Mouse (Mus musculus) WW6 (cell line): Measurements from ENCODE around the gene Arhgef10l.
A peak's percentile ranks its signal among the peaks of the same experiment; 100 is the strongest.

Source experiments
- DNase-seq: peaks from one replicate; pipeline ENCODE4 v3.0.0-alpha.2; 2013; ENCODE audit warnings: low read depth, low spot score

The Arhgef10l gene

DNA sequence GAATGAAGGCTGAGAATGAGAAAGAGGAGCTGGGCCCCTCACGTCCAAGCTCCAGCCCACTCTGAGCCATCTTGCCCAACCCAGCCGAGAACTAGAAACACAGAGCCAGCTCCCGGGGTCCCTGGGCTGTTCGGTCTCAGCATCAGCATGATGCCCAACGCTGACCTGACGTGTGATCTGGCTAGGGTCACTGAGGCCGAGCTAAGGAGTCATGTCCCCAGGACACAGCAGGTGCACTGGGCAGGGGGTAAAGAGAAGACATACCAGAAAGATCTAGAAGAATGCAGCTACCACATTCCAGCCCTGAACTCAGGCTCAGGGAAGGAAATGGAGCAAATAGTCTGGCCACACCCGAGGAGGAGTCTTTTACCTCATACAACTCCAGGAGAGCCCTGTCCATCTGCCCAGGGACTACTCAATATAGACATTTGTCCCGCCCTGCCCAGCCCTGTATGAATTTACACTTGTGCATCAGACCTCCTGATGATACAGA is 57.5 kb downstream of the Arhgef10l start:
- no peak for DNase-seq

DNA sequence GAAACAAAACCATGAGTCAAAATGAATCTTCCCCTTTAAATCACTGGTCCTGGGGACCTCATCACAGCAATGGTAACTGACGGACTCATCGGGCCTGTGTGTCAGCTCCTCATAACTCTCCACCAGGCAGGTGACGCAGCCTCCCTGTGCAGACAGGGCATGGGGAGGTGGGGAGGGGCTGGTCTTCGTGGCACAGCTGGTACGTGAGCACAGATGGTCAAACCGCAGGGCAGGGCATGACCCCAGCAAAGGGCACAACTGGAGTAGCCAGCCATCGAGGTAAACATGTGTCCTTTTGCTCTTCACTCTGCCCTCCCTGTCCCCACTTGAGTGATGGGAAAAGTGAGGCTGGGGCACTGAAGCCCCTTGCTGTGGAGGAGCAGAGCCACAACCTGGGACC is 59.0 kb downstream of the Arhgef10l start:
- DNase-seq: no peak

DNA sequence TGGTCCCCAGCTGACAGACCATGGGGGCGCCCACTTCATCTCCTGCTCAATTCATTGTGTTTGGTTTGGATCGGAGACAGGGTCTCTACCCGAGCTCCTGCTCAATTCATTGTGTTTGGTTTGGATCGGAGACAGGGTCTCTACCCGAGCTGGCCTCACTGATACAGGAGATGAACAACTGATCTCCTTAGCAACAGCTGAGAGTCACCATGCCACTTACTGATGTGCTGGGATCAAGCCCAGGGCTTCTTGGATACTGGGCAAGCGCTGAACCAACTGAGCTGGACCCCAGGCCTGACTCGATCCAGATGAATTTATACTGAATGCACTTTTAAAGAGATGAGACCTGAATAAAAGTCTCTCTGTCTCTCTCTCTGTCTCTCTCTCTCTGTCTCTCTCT is 59.6 kb downstream of the Arhgef10l start:
- DNase-seq: no peak

DNA sequence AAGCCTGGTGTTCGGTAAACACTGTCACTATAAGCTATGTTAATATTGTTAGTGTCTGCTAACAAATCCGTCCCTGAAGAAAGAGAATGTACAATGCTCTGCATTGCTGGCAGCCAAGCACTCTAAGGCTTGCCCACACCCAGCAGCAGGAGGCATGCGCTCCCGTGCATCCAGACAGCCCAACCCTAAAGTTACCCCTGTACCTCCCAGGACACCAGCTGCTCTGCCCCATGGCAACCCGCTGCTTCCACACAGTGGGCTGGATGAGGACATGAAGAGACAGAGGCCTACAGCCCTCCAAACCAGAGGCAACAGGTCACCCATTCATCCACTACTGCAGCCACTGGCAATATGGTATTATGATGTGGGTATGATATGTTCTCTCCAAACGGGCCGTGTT is 60.0 kb downstream of the Arhgef10l start:
- DNase-seq: no peak

DNA sequence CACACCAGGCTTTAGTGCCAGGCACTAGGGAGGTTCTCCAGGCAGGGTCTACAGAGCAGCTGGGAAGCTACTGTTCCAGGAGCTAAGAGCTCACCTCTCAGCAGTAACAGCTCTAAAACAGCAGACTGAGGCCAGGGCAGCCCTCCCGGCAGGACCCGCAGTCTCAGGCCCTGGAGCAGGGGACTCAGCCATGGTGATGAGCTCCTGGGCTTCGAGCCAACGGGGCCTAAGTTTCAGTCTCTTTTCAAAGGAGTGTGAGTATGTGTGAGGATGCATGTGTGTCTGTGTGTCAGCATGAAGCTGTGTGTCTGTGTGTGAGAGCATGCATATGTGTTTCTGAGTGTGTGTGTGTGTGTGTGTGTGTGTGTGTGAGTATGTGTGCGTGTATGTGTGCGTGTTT is 60.6 kb downstream of the Arhgef10l start:
- no peak for DNase-seq

DNA sequence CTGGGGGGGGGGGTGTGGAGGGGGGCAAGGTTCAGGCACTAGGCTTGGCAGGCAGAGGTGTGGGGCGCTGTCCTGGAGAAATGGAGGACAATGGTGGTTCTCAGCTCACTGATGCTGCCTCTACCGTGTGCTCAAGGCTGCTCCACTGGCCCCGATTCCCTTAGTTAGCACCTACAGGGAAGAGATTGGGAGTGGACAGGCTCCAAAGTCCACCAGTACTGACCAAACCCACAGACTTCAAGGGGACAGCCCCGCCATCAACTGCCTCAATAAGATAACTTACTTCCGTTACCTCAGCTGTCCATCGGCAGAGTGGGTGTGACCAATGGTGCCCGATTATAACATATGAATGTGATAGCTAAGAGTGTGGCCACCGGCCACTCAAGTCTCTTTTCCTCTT is 61.3 kb downstream of the Arhgef10l start:
- no peak for DNase-seq

DNA sequence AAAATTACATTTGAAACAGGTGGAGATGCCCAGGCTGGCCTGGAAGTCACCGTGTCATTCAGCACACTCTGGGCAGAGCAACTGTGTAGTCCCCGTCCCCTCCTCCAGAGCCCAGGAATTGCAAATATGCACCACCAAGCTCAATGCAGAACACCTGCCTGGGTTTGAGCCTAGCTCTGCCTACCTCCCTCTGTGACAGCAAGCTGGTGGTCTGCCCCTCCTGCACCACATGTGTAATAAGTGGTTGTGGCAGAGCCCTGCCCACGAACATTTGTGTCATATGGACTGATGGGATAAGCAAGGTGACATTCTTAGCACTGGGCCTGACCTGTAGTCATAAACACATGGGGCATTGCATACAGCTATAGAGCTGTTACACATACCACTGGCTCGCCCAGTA is 63.8 kb downstream of the Arhgef10l start:
- no peak for DNase-seq

DNA sequence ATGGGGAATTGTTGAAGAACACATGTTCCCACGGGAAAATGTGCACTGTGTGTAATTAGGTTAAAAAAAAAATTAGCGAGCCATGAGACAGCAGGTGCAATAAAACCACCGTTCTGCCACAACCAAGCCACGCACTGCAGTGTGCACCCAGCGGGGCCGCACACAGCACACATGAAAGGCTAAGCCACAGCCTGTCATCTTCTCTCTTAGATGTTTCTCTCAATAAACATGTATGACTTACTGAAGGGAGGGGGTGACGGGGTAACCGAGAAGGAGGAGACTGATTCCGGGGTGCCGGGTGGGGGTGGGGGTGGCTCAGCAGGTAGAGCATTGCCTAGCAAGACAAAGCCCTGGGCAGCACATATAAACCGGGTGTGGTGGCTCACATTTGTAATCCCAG is 64.7 kb downstream of the Arhgef10l start:
- no peak for DNase-seq

DNA sequence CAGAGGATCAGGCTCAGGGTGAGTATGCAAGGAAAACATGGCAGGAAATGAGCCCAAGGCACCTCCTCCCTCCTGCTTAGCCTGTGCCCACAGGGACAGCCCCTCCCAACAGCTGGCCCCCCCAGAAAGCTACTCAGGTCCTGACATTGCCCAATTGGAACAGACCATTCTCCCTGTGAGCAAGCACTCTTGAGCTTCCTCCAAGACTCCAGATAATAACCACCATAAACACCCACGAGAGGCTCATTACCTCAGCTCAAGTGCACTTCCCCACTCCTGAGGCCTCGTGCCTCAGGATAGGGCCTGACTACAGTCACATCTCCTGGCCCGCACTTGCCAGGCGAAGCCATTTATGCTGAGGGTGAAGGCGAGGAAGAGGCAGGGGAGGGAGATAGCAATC is 67.0 kb downstream of the Arhgef10l start:
- no peak for DNase-seq

DNA sequence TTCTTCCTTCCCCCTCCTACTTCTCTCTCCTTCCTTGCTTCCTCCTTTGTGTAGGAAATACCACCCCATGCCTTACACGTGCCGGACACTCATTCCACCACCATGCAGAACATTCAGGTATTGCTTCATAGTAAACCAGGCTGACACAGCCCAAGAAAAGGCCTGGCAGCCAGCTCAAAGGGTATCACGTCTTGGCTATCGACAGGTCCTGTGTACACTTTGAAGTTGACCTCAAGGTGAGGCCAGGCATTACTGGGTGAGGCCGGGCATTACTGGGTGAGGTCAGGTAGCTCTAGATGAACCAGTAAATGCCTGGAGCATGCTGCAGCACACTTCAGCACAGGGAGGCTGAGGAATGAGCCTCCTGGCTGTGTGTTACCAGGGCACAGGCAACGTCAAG is 67.9 kb downstream of the Arhgef10l start:
- no peak for DNase-seq

DNA sequence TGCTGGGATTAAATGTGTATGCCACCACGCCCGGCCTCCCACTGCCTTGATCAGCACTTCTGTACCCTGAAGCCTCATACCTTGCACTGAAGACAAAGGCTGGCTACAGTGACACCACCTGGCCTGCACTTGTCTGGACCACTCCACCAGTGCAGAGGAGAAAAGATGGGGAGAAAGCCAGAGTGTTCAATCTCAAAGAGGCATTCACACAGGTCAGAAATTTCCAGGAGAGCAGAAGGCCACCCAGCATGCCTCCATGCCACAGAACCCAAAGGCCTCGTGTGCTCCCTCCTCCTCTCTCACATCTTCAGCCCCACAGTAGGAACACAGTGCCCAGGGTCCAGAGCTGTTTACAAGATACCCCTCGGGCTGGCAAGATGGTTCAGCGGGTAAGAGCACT is 68.4 kb downstream of the Arhgef10l start:
- DNase-seq: no peak

DNA sequence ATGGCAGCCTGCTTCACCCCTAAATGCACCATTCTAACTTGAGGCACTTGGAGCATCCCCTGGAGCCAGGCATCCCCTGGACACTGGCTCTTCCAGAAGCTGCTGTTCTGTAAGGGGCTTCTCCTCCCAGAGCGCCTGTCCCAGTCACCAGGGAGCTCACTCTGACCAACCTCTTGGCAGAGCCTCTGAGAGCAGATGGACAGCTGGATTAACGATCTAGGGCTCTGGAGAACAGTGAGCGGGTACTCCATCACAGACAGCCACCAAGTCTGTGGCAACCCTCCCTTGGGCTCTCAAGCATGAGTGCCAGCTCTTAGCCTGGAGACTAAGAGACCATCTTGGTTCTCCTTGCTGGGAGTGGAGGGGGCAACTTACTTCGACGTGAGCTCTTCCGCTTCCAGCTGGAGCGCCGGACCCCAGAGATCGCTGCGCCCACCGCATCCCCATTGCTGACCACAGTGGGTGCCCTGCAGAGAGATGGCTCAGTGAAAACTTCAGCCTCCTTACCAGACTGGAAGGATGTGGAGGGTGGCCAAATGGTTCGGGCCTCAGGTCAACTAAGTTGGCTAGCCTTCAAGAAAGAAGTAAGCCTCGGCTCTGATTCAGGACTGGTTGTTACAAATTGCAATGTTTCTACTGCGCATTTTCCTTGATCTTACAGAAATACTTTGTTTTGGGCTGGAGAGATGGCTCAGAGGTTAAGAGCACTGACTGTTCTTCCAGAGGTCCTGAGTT is 71.9 kb downstream of the Arhgef10l start:
- no peak for DNase-seq

DNA sequence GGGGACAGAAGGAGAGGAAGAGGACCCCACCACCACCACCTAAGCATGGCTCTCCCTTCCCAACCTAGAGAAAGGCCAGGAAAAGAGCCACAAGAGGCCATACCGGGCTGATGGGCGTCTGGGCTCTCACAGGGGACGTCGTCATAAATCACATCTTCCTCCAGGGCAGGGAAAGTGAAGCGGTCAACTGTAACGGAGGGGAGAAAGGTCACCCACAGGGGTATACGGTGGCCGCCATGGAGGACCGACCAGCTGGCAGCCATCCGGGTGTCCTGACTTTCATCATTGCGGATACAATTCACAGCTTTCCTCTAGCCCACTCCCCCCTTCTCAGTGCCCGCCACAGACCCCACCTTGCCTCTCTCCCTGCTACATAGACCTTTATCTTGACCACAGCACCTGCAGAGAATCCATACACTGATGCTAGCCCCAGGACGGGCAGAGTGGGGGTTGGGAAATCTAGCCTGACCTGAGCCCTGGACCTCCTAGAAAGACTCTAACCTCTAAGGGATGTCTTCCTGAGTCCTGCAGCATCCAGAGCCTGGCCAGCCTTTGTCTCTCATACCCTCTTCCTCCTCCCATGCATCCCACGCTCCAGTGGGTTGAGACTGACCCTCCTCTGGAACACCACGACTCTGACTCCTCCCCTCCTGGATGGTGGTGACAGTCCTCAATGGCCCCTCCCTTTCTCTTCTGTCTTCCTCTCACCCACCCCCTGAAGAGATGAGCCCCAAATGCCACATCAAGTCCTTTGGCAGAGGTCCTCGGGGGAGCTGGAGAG is 72.6 kb downstream of the Arhgef10l start:
- DNase-seq: no peak

DNA sequence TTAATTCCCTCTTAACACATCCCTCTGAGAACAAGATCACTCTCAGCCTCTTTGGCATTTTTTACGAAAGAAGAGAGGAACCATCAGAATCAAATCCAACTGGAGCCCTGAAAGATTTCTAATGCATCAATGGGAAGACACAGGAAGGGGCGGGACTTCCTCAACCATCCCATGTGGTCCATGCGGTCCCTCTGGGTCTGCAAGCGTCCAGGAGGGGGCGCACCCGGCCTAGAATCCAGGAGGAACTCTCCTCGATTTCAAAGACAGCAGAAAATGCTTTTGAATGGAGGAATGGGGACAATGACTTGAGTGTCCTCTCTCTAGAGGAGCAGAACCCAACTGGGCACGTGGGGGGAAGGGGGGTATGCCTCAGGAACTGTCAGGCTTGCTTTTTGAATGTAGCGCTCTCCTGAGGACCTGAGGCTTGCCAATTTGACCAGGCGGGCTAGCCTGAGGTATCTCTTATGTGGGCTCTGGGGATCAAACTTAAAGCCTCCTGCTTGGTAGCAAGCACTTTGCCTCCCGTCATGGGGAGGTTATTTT is 73.5 kb downstream of the Arhgef10l start:
- DNase-seq: peak; percentile 65

DNA sequence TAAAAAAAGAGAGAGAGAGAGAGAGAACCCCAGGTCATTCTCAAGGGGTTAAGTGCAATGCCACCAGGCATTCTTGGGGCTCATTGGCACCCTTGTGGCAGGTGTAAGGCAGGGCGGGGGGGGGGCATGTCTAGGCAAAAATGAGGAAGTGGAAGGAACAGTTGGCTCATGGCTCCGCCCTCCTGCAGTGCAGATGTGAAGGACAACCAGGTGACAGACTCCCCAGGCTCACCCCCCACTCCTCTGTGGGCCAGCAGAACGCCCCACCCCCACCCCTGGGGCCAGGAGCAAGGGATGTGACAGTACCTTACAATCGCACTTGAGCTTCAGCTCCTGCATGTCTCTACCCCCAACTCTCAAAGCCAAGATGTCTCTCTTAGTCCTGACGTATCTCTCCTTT is 79.3 kb downstream of the Arhgef10l start:
- no peak for DNase-seq

DNA sequence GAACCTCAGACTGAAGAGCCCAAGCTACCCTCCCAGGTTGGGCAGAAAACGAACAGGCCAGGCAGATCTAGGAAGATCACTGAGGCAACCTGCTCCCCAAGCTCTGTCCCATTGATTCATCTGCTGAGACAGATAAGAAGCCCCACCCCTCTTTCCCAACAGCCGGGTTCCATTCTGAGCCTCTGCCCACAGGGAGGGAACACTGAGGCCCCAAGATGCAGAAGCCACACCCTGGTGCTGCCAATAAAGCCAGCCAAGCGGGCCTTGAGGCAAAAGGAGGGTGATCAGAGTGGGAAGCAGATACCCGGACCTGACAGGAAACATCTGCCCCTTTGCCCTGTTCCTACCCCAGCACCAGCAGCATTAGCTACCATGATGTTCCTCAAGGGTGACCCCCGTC is 81.6 kb downstream of the Arhgef10l start:
- DNase-seq: no peak

DNA sequence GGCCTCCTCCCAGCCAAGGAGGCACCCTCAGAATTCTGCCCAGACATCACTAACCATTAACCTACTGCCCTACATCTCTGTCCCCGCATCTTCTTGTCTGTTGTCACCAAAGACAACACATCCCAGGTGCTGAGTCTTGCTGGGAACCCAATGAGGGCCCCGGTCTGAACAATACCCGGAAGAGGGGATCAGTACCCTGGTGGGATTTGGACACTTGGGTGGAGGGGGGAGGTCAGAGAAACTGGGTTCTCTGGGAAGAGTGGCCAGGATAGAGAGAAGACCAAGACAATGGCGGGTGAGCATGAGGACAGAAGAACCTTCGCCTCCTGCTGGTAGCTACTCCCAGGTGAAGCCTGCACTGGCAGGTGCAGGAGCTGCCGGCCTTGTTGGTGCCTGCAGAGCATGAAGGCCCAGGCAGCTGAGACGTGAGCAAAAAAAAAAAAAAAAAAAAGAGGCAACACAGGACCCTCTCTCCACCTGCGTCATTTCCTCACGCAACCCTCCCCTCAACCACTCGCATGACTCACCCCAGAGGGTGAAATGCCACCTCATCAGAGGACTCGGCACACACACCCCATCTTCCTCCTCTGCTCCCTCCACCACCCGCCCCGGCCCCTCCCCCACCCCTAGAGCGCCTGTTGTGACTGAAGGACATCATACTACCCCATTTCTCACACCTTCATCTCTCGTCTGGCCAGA is 83.3 kb downstream of the Arhgef10l start:
- DNase-seq: no peak

DNA sequence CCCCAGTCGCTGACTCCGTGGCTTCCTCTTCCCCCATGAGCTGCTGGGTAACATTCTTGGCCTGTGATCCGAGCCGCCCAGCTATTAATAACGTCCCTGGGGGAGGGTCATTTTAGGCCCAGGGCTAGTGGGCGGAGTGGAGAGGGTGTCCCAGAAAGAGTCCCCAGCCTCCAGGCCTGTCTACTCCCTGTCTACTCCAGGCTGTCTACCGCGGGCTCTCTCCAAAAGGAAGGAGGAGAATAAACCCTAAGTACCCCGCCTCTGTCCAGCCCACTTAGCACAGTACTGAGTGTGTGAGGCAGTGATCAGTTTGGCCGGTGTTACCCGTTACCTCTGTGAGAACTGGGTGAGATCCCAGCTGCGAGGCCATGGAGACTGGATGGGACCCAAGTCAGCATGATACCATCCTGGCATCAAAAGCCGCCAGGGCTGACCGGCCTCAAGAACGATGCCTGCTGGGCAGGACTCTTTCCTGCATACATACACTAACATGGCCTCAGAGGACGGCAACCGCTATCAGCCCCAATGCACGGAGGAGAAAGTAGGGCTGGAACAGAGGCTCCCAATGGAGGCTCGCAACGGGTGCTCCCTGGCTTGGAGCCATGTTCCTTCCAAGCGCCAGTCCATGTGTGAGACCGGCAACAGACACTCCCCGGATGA is 84.0 kb downstream of the Arhgef10l start:
- DNase-seq: no peak

DNA sequence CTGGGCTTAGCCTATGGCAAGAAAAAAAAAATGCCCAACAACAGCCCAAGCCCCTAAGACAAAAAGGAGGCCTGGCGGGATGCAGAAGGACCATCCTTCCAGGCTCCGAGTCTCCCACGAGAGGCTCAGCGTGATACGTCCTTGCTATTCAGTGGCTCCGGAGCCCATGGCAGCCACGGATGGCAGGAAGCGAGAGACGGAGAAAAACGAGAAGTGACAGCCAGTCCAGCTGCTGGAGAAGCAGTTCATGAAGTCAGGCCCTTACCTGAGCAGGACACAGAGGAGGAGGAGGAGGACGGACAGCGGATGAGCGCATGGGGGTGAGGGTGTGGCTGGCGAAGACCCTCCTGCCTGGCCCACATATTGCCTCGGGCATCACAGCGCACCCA is 84.5 kb downstream of the Arhgef10l start:
- no peak for DNase-seq

DNA sequence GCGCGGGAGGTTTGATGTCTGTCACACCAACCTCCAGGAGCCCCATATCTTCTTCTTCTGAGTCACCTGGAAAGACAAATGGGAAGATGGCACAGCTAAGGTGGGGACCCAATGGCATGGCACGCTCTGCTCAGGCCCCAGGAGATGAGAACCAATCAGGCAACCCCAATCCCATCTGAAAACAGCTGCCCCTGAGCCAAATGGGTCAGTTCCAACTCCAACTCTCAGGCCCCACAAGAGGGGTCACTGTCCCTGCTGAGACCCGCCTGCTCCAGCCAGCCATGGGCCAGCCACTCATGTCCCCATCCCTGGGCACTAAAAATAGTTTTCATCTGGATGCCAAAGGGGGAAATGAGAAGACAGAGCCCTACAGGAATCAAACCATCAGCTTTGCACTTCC is 84.9 kb downstream of the Arhgef10l start:
- no peak for DNase-seq

DNA sequence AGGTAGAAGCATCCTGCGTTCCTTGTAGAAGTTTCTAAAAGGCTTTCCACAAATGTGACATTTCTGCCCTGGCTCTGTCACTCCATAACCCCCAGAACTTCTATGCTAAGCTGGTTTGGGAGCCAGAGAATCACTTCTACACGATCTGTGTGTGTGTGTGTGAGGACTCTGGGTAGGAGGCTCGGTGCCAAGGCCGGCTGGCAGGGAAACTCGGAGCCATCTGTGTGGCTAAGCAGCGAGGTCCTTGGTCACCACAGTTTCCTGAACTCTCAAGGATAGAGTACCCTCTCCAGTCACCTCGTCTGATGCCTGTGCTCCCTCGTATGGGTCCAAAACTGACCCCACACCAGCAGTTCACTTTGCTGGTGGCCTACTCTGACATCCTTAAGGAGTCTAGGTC is 86.2 kb downstream of the Arhgef10l start:
- DNase-seq: no peak

DNA sequence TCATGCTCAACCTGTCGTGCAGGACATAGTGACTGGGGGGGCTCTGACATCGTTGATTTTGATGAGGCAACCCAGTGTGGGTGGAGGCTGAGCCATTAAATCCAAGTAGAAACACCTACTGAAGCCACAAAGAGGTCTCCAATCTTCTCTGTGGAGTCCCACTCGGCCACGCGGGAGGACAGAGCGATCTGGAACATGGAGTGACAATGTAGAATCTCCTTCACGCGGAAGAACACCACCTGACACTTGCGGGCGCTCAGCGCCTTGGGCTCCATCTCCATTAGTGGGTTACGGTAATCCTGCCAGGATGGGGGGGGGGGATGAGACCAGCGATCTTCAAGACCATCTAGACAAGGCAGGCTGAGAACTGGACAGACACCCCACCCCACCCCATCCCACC is 86.7 kb downstream of the Arhgef10l start:
- DNase-seq: no peak
